Mouse (Mus musculus) kidney, embryonic 16.5 days (tissue): Measurements from ENCODE around the gene Snx29. TPM values are rescaled to one million over a fixed set of nuclear protein-coding genes. Genes with fewer than 3 reads are reported as not detected.

ENCODE experiments used
- ATAC-seq: fragments of 200-750 bp; cut with Nextera tagmentation; 2 replicates; pipeline ENCODE4 v1.8.0; 2017; ENCODE audit warnings: moderate TSS enrichment; ENCODE audit not compliant: low FRiP score, low TSS enrichment
- H3K27ac ChIP-seq: fragments of 300-500 bp; sonication (generic); 2 replicates; pipeline ENCODE4 v1.5.1; 2014; ENCODE audit warnings: low read length
- H3K27me3 ChIP-seq: fragments of 300-500 bp; sonication (generic); 2 replicates; pipeline ENCODE4 v1.6.1; 2014; ENCODE audit warnings: low read length, control low read depth, mixed read lengths; ENCODE audit not compliant: insufficient read depth
- H3K36me3 ChIP-seq: fragments of 300-500 bp; sonication (generic); 2 replicates; pipeline ENCODE4 v1.6.1; 2014; ENCODE audit warnings: low read length, control low read depth, mixed read lengths; ENCODE audit not compliant: insufficient read depth
- H3K4me1 ChIP-seq: fragments of 300-500 bp; sonication (generic); 2 replicates; pipeline ENCODE4 v1.6.1; 2014; ENCODE audit warnings: low read length, control low read depth, mixed read lengths; ENCODE audit not compliant: insufficient read depth
- H3K4me2 ChIP-seq: fragments of 300-500 bp; sonication (generic); replicated peaks from 2 replicates; pipeline ENCODE4 v1.6.1; 2014; ENCODE audit warnings: low read depth, low read length
- H3K4me3 ChIP-seq: fragments of 300-500 bp; sonication (generic); 2 replicates; pipeline ENCODE4 v1.5.1; 2014; ENCODE audit warnings: mild to moderate bottlenecking, low read length
- H3K9ac ChIP-seq: fragments of 300-500 bp; sonication (generic); replicated peaks from 2 replicates; pipeline ENCODE4 v1.6.1; 2014; ENCODE audit warnings: low read length
- H3K9me3 ChIP-seq: fragments of 300-500 bp; sonication (generic); 2 replicates; pipeline ENCODE4 v1.6.1; 2016; ENCODE audit warnings: low read length, control low read depth
- WGBS: fragments of 180-500 bp; shearing (Covaris S2); extraction: QIAGEN DNeasy Blood & Tissue Kit; methylation state at CpG from one replicate; pipeline ENCODE4 v1.1.7; 2014; 5-methylcytosine and 5-hydroxymethylcytosine counted together
- polyA plus RNA-seq: library from polyadenylated mRNA; unstranded; fragments of >200 nt; fragmentation: Nextera tagmentation; extraction: Ambion mirVana; gene quantifications from 2 replicates; pipeline ENCODE4 v1.2.1, GENCODE M21; 2015

Gene Snx29
- polyA plus RNA-seq, 1 experiment from 2014 or later, result 15.7 TPM

DNA sequence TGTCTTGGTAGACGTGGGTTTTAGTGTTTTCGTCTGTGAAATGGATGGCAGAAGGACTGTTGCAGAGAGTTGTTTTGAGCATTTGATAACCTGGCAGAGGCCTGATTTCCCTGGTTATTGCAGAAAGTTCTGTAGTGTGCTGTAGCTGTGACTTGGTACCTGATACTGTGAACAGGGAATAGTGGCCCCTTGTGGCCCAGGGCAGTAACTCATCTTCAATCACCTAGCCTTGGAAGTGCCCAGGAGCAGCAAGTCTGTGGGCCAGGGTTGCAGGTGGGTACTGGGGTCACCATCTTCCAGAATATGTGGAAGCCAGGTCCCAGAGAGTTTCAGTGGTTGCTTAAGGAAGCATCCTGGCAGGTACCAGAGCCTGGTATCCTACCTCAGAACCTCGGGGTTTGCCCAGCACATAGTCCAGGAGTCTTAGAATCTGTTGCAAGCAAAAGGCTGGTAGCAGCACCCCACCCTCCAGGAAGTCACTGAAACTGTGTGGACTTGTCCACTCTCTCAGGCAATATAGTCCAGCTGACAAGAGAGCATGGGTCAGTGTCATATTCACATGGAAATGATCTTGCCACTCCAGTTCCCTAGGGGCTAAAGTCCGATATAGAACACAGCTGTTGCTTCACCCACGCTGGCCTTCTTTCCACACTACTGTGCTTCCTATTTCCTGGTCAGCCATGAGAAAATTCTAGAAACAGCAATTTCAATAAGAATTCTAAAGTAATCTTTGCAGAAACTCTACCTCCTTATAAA, 281.1 kb downstream of the Snx29 start:
- ATAC-seq, result peak; percentile 71
- Histone ChIP-seq H3K27me3 (no peaks in the 10 kb centered on the region), H3K4me1 (peaks cover 3% of the 10 kb centered on the region; the same call in 1 of the 2 replicates), H3K27ac (no peak overlapping the region), H3K9me3 (no peaks in the 10 kb centered on the region), H3K36me3 (no peaks in the 10 kb centered on the region), H3K4me3 (no peak overlapping the region), H3K9ac (no peak overlapping the region), H3K4me2 (no peak overlapping the region)
- WGBS, result 67% methylated on average over 5 of the region's 5 CpGs

DNA sequence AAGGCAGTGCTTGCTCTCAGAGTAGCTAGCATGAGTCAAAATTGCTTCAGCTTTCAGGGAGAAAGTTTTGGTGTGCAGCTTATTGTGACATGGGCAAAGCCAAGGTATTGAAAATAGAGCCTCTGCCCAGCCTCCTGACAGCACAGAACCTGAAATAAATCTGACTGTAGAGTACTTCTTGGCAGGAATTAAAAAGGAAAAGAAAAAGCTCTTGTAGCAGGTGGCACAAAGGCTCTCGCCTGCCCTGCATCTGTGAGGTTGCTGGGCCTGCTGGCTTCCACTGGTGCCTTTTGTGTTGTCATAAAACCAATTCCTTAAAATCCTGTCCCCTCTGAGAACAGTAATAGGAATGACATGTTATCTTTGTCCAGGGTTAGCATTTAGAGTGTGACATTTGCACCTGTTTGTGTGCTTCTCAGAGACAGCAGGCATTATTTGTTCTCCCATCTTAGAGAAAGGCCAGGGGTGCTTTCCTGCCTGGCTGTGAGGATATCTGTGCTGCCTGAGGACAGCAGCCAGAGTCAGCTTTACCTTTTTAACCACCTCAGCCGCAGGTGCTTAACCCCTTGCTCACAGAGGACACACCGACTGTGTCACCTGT, 289.9 kb downstream of the Snx29 start:
- H3K27me3 ChIP-seq, result no peaks in the 10 kb centered on the region
- no peaks in the 10 kb centered on the region for H3K4me1 ChIP-seq
- H3K4me2 ChIP-seq, result no peak overlapping the region
- WGBS, result 91% methylated on average over 3 of the region's 3 CpGs
- no peak overlapping the region for H3K9ac ChIP-seq
- H3K4me3 ChIP-seq, result no peak overlapping the region
- no peaks in the 10 kb centered on the region for H3K9me3 ChIP-seq
- H3K27ac ChIP-seq, result no peak overlapping the region
- ATAC-seq, result no peak
- no peaks in the 10 kb centered on the region for H3K36me3 ChIP-seq

DNA sequence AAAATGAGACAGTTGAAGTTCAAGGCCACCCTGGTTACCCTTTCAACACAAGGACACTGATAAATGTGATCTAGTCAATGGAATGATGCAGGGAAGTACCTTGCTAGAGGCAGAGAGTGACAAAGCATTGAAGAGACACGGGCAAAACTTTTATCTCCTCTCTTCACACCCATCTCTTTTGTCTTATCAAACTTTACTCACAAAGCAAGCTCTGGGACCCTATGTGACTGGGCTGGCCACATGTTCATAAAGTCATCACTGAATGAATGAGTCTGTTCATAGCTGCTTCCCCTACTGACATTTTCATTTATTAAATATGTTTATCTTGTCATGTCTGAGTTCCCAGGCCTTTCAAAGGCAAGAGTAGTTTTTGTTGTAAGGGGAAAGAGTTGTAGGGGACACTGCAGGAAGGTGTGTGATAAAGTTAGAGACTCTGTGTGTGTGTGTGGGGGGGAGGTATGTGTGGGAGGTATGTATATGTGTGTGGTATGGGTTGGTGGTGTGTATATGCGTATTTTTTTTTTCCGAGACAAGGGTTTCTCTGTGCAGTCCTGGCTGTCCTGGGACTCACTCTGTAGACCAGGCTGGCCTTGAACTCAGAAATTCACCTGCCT, 291.8 kb downstream of the Snx29 start:
- no peaks in the 10 kb centered on the region for H3K9me3 ChIP-seq
- no peak overlapping the region for H3K4me3 ChIP-seq
- no peaks in the 10 kb centered on the region for H3K4me1 ChIP-seq
- no peaks in the 10 kb centered on the region for H3K36me3 ChIP-seq
- no peaks in the 10 kb centered on the region for H3K27me3 ChIP-seq
- H3K4me2 ChIP-seq, result no peak overlapping the region
- 84% methylated on average over 3 of the region's 3 CpGs for WGBS
- ATAC-seq, result no peak
- no peak overlapping the region for H3K9ac ChIP-seq
- no peak overlapping the region for H3K27ac ChIP-seq

DNA sequence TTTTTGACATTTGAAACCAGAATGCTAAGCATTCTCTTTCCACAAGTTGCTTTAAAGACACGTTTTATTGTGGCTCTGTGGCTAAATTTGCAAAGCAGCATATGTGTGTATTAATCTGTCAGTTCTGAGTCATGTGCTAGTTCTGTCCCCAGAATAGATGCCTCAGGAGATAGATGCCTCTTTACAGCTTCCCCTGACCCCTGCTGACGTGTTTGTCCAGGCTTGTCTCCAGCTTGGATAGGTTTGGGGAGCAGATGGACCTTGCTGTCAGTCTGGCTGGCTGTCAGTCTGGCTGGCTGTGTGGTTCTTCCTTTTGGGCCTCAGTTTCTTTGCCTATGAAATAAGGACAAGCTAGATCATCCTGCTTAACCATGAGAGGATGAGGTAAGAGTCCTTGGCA, 292.9 kb downstream of the Snx29 start:
- Histone ChIP-seq H3K4me2 (no peak overlapping the region), H3K36me3 (no peaks in the 10 kb centered on the region), H3K9me3 (no peaks in the 10 kb centered on the region), H3K27me3 (no peaks in the 10 kb centered on the region), H3K27ac (no peak overlapping the region), H3K4me1 (no peaks in the 10 kb centered on the region), H3K9ac (no peak overlapping the region), H3K4me3 (no peak overlapping the region)
- WGBS, result 59% methylated on average over 2 of the region's 2 CpGs
- ATAC-seq, result no peak

DNA sequence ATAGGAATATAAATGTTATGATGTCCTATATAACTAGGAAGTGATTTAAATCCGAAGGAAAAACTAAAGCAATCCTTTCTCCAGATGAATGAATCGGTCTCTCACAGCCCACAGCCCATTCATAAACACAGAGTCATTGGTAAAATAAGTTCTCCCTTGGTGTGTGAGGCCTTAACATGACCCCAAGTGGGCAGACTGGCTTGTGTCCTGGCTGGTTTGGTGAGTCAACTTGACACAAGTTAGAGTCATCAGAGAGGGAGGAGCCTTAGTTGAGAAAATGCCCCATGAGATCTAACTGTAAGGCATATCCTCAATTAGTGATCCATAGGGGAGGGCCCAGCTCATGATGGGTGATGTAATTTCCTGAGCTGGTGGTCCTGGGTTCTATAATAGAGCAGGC, 297.2 kb downstream of the Snx29 start:
- Histone ChIP-seq H3K4me2 (no peak overlapping the region), H3K9ac (no peak overlapping the region), H3K36me3 (no peaks in the 10 kb centered on the region), H3K27ac (no peak overlapping the region), H3K27me3 (no peaks in the 10 kb centered on the region), H3K4me3 (no peak overlapping the region), H3K4me1 (peaks cover 10% of the 10 kb centered on the region; the same call in 1 of the 2 replicates), H3K9me3 (no peaks in the 10 kb centered on the region)
- ATAC-seq, result no peak
- WGBS, result 86% methylated on average over 2 of the region's 2 CpGs

DNA sequence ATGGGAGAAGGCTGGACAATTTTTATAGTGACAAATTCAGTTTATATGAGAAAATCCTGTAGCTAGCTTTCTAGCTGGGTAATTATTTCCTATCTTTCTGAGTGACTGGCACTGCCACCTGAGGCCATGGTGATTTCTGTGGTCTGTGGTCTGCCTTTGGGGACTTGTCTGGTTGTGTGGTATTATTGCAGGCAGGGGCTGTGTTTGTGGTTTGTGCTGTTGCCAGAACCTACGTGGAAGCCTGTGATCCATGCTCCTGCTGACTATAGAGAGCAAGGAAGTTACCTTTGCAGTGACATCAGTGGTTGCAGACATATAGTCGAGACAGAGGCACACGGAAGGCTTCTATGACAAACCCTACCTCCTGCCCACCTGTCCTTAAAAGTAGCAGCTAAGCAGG, 298.3 kb downstream of the Snx29 start:
- no peak for ATAC-seq
- no peak overlapping the region for H3K4me2 ChIP-seq
- H3K27me3 ChIP-seq, result no peaks in the 10 kb centered on the region
- H3K27ac ChIP-seq, result no peak overlapping the region
- H3K36me3 ChIP-seq, result no peaks in the 10 kb centered on the region
- H3K9ac ChIP-seq, result no peak overlapping the region
- H3K4me3 ChIP-seq, result no peak overlapping the region
- peaks cover 10% of the 10 kb centered on the region; the same call in 1 of the 2 replicates for H3K4me1 ChIP-seq
- no peaks in the 10 kb centered on the region for H3K9me3 ChIP-seq
- 86% methylated on average over 3 of the region's 3 CpGs for WGBS

DNA sequence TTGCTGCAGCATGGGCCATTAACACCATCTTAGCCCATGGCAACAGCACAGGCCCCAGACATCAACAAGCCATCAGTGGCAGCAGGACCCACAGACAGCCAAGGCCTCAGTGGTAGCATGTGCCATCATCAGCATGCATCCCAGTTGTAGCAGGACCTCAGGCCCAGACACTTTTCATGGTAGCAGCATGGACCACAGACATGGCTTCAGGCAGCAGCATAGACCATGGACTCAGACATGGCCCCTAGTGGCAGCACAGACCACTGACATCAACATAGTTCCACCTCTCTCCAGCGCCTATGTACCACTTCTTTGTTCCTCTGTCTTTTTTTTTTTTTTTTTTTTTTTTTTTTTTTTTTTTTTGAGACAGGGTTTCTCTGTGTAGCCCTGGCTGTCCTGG, 299.0 kb downstream of the Snx29 start:
- Histone ChIP-seq H3K4me1 (peaks cover 10% of the 10 kb centered on the region; the same call in 1 of the 2 replicates), H3K36me3 (no peaks in the 10 kb centered on the region), H3K9me3 (no peaks in the 10 kb centered on the region), H3K4me2 (no peak overlapping the region), H3K27ac (no peak overlapping the region), H3K27me3 (no peaks in the 10 kb centered on the region), H3K4me3 (no peak overlapping the region), H3K9ac (no peak overlapping the region)
- WGBS, result 75% methylated on average over 1 of the region's 1 CpGs
- ATAC-seq, result no peak

DNA sequence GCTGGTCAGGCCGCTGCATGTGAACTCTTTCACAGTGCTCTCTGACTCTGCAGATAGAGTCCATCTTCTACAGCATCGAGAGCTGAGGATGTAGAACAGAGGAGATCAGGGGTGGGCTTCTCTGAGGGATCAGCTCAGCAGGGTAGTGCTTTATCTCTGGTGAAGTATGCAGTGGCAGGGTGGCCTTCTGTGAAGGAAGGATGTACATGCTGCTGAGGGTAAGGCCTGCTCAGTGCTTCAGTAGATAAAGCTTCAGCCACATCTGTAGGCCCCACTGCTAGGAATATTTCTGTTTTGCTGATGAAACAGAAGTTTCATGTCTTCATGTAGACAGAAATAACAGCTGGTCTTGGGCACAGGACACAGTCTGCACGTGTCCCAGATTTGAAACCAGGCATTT, 300.3 kb downstream of the Snx29 start:
- H3K4me3 ChIP-seq, result no peak overlapping the region
- no peak overlapping the region for H3K4me2 ChIP-seq
- no peaks in the 10 kb centered on the region for H3K27me3 ChIP-seq
- H3K4me1 ChIP-seq, result peaks cover 10% of the 10 kb centered on the region; the same call in 1 of the 2 replicates
- no peaks in the 10 kb centered on the region for H3K9me3 ChIP-seq
- 77% methylated on average over 3 of the region's 3 CpGs for WGBS
- ATAC-seq, result no peak
- H3K27ac ChIP-seq, result peak overlapping the region; percentile 67
- no peak overlapping the region for H3K9ac ChIP-seq
- no peaks in the 10 kb centered on the region for H3K36me3 ChIP-seq

DNA sequence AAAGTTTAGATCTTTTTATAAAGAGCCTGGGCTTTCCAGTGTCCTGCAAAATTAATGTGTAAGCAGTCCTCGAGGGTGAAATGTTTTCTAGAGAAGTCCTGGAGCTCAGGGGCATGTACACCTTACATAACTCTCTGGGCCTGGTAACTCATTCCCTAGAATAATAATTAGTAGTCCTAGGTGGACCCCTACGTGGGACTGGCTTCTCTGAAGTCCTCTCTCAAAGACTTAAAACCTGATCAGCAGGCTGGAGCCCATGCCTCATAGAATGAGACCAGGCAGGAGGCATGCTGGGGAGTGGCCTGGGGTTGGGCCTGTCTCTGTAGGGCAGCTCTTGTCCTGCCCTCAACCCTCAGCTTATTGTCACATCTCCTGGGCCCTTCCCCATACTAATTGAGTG, 301.4 kb downstream of the Snx29 start:
- Histone ChIP-seq H3K4me3 (no peak overlapping the region), H3K4me1 (peaks cover 10% of the 10 kb centered on the region; the same call in 1 of the 2 replicates), H3K9me3 (no peaks in the 10 kb centered on the region), H3K27ac (peak overlapping the region; percentile 67), H3K4me2 (no peak overlapping the region), H3K9ac (no peak overlapping the region), H3K27me3 (no peaks in the 10 kb centered on the region), H3K36me3 (no peaks in the 10 kb centered on the region)
- WGBS, result 51% methylated on average over 2 of the region's 2 CpGs
- ATAC-seq, result peak; percentile 83

DNA sequence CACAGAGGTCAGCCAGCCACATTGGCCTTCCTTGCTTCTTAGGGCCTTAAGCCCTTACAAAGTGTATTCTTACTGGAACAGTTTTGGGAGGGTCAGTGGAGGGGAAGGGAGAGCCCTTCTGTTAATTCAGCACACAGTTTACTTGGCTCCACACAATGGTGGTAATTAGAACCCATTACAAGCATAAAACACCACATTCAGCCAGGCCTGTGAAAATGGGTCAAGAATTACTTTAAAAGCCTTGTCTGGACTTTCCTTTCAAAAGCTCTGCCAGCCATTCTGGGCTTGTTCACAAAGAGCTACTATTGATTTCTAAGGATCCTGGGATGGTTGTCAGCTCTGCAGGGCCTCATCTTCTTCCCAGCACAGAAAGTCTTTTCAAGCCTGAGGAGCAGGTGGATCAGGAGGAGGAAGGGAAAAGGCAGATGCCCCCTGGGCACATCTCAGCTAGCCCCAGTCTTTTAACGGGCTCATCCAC, 303.3 kb downstream of the Snx29 start:
- WGBS, result 74% methylated on average over 1 of the region's 1 CpGs
- no peak overlapping the region for H3K4me2 ChIP-seq
- no peak for ATAC-seq
- H3K4me3 ChIP-seq, result no peak overlapping the region
- H3K9ac ChIP-seq, result no peak overlapping the region
- H3K9me3 ChIP-seq, result no peaks in the 10 kb centered on the region
- H3K27me3 ChIP-seq, result no peaks in the 10 kb centered on the region
- H3K36me3 ChIP-seq, result no peaks in the 10 kb centered on the region
- peaks cover 13% of the 10 kb centered on the region; the same call in 1 of the 2 replicates for H3K4me1 ChIP-seq
- no peak overlapping the region for H3K27ac ChIP-seq
